Mouse (Mus musculus) urinary bladder, postnatal 36 days (tissue): ENCODE results near the gene Prr12.
"Not testable (repeated sequence)": the region's sequence is repeated elsewhere in the genome, so short reads cannot be mapped to it uniquely, and the experiment has no call there.

Experiments
- DNase-seq, 2 experiments: peaks; one replicate each; pipeline ENCODE4 v3.0.0; 2022; ENCODE audit warnings: low spot score in 2 of 2, mixed read lengths in 1 of 2

Prr12 gene

DNA sequence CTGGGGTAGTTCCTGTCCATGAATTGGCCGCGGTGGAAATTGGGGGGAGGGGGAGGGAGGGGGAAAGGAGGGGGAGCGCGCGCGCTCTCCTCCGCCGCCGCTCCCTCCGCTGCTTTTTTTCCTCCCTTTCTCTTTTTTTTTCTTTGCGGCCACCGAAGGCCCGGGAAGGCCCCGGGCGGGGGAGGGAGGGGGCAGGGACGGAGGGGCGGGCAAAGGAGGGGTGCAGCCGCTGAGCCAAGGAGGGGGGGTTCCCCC lies at the start of gene Prr12:
Gene Prr12 (minus strand): TSS at position 20 of the 255 bp plus-strand sequence.
- DNase-seq: peak in 1 of 2 experiments; percentile 13

GRCm38 (mm10) chr7:45102441-45102840 lies 49.8 kb upstream of the Prr12 start:
- DNase-seq: no peak

DNA sequence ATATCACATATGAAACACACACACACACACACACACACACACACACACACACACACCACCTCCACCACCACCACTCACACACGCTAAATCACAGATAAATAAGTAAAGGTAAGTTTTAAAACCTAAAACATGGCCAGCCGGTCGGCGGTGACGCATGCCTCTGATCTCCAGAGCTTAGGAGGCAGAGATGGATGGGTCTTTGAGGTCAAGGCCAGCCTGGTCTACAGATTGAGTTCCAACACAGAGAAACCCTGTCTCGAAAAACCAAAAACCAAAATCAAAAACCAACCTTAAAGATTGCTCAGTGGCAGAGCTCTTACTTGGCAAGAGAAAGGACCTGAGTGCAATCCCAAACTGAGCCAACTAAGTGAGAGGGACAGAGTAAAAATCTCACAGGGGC lies 47.4 kb upstream of the Prr12 start:
- DNase-seq: no peak

DNA sequence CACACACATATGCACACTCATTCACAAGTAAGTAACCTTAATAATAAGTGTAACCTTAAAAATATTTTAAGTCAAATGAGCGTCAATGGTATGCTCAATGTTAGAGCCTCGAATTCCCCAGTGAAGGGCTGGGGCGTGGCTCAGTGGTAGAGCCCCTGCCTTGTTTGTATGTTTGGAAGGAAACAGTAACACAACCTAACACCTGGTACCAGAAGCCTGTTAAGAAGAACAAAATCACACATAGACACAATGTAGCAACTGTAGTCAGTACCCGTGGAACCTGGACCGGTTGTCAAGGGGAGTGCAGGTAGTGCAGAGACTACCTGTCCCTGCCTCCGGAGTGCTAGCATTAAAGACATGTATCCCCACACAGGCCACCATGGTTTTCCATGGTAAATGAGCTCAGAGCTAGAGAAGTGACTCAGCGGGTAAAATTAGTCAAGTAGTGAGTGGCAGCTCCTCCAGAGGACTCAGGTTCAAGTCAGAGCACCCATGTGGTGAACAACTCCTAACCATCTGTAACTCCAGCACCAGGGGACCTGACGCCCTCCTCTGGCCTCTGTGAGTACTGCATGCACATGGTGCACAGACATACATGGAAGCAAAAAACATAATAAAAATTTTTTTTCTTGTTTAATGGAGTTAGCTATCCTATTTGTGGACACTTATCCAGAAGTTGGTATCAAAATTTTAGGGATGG lies 46.0 kb upstream of the Prr12 start:
- DNase-seq: no peak

- DNase-seq: no peak
Observed at GRCm38 (mm10) chr7:45097479-45097878, 44.8 kb upstream of the Prr12 start.

GRCm38 (mm10) chr7:45095965-45096364 lies 43.3 kb upstream of the Prr12 start:
- DNase-seq: not testable (repeated sequence)

GRCm38 (mm10) chr7:45095367-45095766 lies 42.7 kb upstream of the Prr12 start:
- DNase-seq: no peak

GRCm38 (mm10) chr7:45094121-45094520 lies 41.4 kb upstream of the Prr12 start:
- no peak for DNase-seq

- no peak for DNase-seq
Observed at GRCm38 (mm10) chr7:45093516-45093905, 40.8 kb upstream of the Prr12 start.

DNA sequence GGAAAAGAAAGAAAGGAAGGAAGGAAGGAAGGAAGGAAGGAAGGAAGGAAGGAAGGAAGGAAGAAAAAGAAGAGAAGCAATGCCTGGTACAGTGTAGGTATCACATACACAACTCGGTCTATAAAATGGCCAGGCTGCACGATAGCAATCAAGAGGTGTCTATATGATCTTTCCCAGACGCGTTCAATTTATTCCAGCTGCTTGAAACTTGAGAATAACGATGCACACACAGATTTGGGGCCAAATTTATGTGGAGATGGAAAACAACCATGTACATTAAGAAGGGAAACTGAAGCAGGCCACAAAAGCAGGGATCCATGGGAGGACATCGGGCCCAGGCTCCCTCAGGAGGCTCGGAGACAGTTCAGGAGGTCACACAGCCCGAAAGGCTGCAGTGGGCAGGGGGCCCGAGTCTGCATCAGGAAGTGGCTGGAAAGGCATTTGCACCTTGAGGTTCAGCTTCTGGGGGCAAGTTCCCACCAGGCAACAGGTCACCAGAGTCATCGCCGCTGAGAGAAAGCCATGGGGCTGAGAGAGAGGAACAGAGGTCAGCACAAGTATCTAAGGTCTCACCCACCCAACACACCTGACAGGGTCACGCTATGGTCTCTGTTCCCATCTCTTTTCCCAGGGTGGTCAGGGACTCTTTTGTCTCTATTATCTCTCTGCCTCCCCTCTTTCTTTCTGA lies 40.3 kb upstream of the Prr12 start:
- no peak for DNase-seq

- peak; percentile 63 to 86 for DNase-seq
Observed at GRCm38 (mm10) chr7:45092048-45092447, 39.4 kb upstream of the Prr12 start, which contains the start of gene Rcn3. Rcn3 (minus strand) TSS chr7:45092221.

DNA sequence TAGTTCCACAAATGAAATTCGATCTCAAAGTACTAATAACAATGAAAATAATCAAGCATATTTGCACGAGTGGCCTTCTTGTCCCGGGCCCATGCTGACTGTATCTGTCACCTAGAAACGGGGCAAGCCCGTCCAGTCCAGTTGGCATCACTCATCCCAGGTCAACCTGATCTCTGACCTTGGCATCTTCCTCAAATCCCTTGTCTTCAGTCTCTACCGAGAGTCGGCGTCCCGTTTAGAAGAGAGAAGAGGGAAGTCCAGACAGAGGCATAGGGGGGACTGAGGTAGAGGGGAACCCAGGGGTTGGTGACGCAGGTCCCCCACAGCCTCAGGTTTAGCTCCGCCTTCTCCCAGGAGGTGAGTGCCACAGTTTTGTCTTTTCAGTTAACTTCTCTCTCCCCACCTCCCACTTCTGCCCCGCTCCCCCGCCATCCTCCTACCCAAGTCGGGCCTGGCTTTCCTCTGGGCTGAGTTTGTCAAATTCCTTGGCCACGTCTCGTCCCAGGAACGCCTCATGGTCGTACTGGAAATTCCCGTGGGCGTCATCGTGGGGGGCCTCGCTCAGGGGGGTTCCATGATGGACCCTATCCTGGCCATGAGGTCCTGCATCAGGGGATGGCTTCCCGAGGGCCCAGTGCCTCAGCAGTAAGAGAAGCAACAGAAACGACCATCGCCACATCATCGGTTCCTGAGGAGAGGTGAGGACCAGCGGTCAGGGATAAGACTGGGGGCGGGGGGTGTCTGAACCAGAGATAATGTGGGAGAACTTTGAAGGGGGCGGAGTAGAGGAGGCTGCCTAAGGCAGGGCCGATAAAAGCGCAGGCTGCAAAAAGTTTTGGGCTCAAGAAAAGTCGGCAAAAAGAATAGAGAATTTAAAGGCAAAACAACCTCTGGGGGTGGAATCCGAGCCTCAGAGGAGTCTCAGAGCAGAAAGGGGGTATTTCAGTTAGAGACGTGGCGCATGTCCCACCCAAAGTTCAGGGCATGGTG lies 38.6 kb upstream of the Prr12 start:
- no peak for DNase-seq

DNA sequence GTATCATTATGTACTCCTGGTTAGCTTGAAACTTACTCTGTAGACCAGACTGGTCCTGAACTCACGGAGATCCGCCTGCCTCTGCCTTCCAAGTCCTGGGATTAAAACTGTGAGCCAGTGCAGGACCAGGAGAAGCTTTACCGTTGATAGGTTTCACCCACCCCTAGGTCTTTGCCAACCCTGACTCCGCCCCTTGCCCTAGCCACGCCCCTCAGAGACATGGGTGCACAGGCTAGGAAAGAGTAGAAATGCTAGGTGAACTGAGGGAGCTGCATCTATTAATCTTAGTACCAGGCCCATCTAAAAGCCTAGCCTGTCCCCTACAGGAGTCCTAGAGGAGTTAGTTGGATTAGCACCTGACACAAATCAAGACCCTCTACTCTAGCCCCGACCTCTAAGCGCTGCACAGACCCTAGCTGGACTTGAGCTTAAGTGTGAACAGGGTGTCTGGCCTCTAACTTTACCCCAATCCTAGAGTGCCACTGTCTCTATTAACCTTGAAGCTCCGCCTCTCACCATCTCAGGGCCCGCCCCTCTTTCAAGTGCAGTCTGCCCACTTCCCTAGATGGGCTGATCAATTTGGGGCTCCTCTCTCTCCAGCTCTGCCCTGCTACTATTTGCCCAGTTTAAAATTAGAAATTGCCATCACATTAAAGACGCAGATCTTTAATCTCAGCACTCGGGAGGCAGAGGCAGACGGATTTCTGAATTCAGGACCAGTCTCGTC lies 37.7 kb upstream of the Prr12 start:
- no peak for DNase-seq

- no peak for DNase-seq
Observed at GRCm38 (mm10) chr7:45088597-45088996, 35.9 kb upstream of the Prr12 start.

- DNase-seq: no peak
Observed at GRCm38 (mm10) chr7:45086084-45086483, 33.4 kb upstream of the Prr12 start.

GRCm38 (mm10) chr7:45083300-45083890 lies 30.7 kb upstream of the Prr12 start:
- DNase-seq: no peak

DNA sequence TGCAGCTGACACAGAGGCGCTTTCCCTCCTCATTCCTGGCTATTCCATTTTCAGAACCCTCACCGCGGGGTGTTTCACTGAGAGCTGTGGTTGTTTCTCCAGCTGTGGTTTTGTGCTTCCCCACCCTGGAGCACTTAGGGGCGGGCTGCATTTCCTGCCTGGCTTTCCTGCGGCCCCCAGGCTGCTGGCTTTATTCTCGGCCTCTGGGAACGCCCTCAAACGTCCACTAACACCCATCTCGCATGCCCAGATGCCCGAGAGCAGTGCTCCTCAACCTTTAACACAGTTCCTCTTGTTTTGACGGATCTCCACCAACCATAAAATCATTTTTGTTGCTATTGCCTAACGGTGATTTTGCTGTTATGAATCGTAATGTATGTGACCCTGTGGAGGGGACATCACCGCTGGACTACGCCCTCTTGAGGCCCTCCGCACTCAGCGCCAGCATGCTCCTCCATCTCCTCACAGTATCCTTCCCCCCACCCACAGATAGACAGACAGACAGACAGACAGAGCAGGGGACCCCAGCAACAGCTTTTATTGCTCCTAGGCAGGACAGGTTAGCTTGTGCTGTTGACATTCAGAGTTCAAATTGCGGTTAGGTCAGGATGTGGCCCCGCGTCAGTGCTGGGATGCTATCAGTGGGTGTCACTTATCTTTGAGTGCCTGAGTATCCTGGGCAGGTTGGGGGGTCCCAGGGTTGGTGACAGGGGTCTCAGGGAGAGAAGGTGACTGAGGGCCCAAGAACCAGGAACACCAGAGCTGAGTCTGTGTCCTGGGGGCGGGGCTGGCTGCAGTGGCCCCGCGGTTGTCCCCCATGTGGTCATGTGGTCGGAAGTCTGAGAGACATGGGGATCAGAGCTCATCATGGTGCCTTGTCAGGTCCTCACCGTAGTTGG lies 30.0 kb upstream of the Prr12 start:
- DNase-seq: peak in 1 of 2 experiments; percentile 56

GRCm38 (mm10) chr7:45081016-45081415 lies 28.3 kb upstream of the Prr12 start:
- DNase-seq: no peak

GRCm38 (mm10) chr7:45079856-45080255 lies 27.2 kb upstream of the Prr12 start:
- peak; percentile 81 to 90 for DNase-seq

DNA sequence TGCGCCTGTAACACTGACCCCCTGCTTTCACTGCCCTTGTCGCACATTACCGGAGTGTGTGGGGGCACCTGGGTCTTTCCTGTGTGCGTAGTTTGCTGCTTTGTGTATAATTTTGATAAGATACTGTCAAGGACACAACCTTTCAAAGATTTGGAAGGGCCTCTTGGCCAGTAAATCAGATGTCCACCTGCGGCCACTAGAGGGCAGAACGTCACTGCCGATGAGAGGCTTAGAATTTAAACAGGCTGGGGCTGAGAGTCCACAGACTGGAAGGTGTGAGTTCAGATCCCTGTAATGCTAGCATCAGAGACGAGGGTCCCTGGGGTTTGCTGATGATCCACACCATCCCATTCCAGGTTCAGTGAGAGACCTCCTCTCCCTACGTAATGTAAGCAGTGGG lies 25.8 kb upstream of the Prr12 start:
- peak; percentile 59 to 73 for DNase-seq
